Mouse (Mus musculus): ENCODE data around the gene Gse1.

GRCm38 (mm10) chr8:120520707-120521590 lies 292.7 kb downstream of the Gse1 start:
- TF ChIP-seq GATA1 (IDR thresholded peaks at IDR 0.05; ENCODE audit: low read length) (no peak), TAL1 (IDR thresholded peaks at IDR 0.05; ENCODE audit: low read length) (no peak)
